Mouse (Mus musculus) spleen, postnatal 36 days (tissue): ENCODE results near the gene Ssbp3.

Source experiments
- DNase-seq, 2 experiments: peaks; one replicate each; pipeline ENCODE4 v3.0.0; 2022; ENCODE audit warnings: low spot score in 2 of 2, mixed read lengths in 1 of 2

Gene Ssbp3

GRCm38 (mm10) chr4:106985899-106986832, 75.7 kb downstream of the Ssbp3 start:
- no peak for DNase-seq

- DNase-seq, result peak; percentile 75
Measured at GRCm38 (mm10) chr4:106987725-106988364, 77.3 kb downstream of the Ssbp3 start.

DNA sequence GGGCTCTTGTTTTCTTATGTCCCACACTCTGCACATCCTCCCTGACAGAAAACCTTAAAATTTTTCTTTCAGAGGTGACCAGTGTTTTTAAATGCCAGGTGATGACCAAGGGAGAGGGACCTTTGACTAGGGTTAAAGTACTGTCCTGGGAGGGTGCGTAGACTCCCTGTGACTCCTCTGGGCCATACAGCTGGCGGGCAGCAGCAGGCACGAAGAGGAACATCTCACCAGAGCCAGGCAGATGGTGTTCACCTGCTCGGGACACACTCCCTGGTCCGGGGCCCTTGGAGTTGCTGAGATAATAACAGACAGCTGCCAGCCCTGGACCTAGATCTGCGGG, 78.4 kb downstream of the Ssbp3 start:
- DNase-seq, result no peak

- no peak for DNase-seq
Measured at GRCm38 (mm10) chr4:106989226-106989983, 78.9 kb downstream of the Ssbp3 start.

GRCm38 (mm10) chr4:106993053-106993452, 82.6 kb downstream of the Ssbp3 start:
- DNase-seq, result no peak

DNA sequence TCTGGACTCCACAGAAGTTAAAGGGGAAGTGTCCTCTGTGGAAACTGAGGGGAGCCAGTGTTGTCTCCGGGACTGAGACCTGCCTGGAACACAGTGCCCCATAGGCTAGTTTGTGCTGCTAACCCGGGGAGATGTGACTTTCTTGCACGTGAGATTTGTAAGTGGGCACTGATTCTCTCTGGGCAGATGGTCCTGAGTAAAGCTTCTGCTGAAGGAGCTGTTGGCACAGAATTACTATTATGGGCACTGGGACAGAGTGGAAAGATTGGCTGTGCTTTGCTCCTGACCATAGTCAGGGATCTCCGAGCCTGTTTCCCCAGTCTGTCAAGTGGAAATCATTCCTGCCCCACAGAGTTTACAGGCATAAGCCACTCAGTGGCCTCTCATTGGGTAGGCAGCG, 83.8 kb downstream of the Ssbp3 start:
- no peak for DNase-seq

GRCm38 (mm10) chr4:106995069-106995468, 84.6 kb downstream of the Ssbp3 start:
- DNase-seq, result no peak

GRCm38 (mm10) chr4:106995513-106995912, 85.0 kb downstream of the Ssbp3 start:
- DNase-seq, result no peak

- DNase-seq, result peak in 1 of 2 experiments; percentile 12
Measured at GRCm38 (mm10) chr4:106996305-106997076, 86.0 kb downstream of the Ssbp3 start.

GRCm38 (mm10) chr4:107001259-107001810, 90.8 kb downstream of the Ssbp3 start:
- no peak for DNase-seq

GRCm38 (mm10) chr4:107001916-107002488, 91.5 kb downstream of the Ssbp3 start:
- DNase-seq, result no peak

DNA sequence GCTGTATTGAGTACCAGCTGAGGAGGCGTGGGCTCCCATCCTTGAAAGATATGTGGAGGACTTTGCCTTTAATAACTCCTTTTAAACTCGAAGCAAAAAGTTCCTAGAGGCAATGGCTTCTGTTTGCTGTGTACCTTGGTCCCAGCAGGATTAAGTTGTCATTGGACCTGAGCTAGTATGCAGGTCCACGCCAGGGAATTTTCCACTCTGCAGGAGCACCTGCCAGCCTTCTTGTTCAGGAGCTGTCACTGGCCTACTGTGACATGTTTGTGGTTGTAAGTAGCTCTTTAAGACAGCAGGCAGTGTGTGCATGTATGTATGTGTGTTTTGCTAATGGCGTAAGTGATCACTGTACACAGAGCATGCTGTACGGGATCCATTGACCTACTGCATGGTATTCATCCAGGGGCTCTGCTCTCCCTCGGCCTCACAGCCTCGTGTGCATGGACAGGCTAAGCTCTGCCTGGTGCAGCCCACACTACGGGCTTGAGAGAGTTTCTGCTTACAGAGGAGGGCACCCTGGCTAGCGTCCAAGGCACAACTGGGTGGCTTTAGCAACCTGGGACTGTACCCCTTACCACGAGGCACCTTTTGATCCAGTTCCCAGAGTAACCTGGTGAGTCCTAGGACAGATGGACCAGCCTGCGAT, 92.1 kb downstream of the Ssbp3 start:
- no peak for DNase-seq

GRCm38 (mm10) chr4:107003199-107003598, 92.7 kb downstream of the Ssbp3 start:
- no peak for DNase-seq

DNA sequence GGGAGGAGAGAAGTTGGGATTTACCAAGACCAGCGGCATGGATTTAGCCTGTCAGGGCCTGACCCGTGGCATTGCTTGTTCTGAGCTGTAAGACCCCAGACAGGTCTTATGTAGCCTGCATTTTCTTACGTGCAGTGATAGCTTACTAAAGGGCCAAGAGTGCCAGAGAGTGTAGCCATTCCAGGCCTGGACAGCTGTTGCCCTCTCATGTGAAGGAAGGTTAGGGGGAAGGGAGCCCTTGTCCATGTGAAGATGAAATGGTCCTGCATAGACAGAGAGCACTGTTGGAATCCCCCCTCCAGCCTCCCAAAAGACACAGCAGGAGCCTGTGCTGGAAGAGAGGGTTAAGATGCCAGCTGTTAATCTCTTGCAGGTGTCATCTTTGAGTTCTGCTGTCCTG, 93.3 kb downstream of the Ssbp3 start:
- no peak for DNase-seq

GRCm38 (mm10) chr4:107004346-107004745, 93.8 kb downstream of the Ssbp3 start:
- no peak for DNase-seq

DNA sequence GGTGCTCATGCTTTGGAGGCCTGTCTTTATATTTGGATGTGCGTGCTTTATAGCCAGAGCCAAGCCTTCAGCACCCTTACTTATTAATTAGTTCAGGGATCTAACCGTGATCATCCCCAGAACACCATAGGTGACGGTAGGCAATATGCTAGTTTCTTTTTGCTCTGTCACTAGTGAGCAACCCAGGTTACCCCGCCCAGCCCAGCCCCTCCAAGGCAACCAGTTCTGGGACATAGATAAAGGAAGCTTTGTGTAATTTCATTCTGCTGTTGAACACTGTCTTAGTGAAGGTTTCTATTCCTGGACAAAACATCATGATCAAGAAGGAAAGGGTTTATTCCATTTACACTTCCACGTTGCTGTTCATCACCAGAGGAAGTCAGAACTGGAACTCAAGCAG, 94.7 kb downstream of the Ssbp3 start:
- no peak for DNase-seq

DNA sequence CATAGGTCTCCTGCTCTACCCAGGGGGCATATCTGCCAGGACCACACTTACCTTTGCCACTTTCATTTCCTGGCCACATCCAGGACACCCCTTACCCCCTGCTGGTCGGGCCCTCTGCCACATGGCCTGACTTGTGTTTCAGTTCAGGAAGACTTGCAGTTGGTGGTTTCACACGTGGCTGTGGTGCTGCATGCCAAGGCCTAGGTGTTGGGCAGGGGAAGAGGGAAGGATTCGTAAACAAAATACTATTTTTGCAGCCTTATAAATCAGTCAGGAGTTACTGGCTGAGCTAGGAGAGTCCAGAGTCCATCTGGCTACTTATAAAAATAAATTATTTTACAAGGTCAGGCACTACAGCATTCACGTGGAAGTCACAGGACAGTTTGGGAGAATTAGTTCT, 95.7 kb downstream of the Ssbp3 start:
- peak; percentile 11 to 25 for DNase-seq

- DNase-seq, result no peak
Measured at GRCm38 (mm10) chr4:107006807-107007206, 96.3 kb downstream of the Ssbp3 start.

DNA sequence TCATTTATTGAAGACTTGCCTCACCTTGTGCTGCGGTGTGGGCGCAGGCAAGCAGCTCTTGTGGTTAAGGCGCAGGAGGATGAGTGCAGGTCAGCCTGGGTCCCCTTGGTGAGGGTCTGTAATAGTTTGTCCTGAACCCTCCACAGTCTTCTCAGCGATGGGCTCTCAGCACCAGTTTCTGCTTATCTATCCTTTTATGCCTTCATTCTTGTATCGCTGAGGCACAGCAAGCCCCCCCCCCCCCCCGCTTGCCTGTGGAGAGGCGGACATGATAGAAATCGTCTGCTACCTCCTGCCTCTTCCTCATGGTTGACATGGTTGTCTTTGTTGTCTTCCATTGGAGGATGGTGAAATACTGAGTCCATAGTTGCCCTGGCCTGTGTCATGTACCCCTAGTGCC, 96.9 kb downstream of the Ssbp3 start:
- DNase-seq, result no peak

DNA sequence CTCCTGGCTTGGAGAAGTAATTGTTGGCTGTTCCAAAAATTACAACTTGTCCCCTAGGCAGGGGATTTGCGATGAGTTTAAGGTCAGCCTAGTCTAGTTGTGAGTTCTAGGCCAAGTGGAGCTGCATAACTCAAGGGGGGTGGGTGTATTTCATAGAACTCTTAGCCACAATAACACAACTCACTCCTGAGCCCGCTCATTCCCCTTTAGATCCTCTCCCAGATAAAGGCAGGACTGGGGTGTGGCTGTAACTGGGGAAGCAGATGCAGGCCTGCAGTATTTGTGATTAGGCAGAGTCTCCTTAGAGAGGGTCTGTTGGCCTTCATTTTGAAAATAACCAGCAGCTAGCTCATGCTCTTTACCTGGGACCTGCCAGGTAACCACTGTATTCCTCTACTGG, 97.7 kb downstream of the Ssbp3 start:
- DNase-seq, result peak; percentile 13 to 22
